Mouse (Mus musculus): ENCODE measurements around the gene Ankrd33b.

Gene Ankrd33b

GRCm38 (mm10) chr15:31258693-31259439, 108.7 kb downstream of the Ankrd33b start:
- DNase-seq, result no peak

GRCm38 (mm10) chr15:31258029-31258692, 109.4 kb downstream of the Ankrd33b start:
- no peak for DNase-seq

GRCm38 (mm10) chr15:31257329-31257728, 110.2 kb downstream of the Ankrd33b start:
- DNase-seq, result no peak

GRCm38 (mm10) chr15:31255762-31256161, 111.8 kb downstream of the Ankrd33b start:
- DNase-seq, result no peak

- peak; percentile 9 for DNase-seq
Measured at GRCm38 (mm10) chr15:31254939-31255535, 112.5 kb downstream of the Ankrd33b start.

GRCm38 (mm10) chr15:31253963-31254362, 113.6 kb downstream of the Ankrd33b start:
- DNase-seq, result peak; percentile 79

- no peak for DNase-seq
Measured at GRCm38 (mm10) chr15:31253380-31253779, 114.1 kb downstream of the Ankrd33b start.

- DNase-seq, result no peak
Measured at GRCm38 (mm10) chr15:31252590-31253311, 114.8 kb downstream of the Ankrd33b start.

- DNase-seq, result peak; percentile 15
Measured at GRCm38 (mm10) chr15:31251189-31251588, 116.3 kb downstream of the Ankrd33b start.

- DNase-seq, result no peak
Measured at GRCm38 (mm10) chr15:31250676-31251075, 116.8 kb downstream of the Ankrd33b start.

GRCm38 (mm10) chr15:31250027-31250426, 117.5 kb downstream of the Ankrd33b start:
- no peak for DNase-seq

GRCm38 (mm10) chr15:31248882-31249281, 118.6 kb downstream of the Ankrd33b start:
- no peak for DNase-seq

GRCm38 (mm10) chr15:31247035-31247434, 120.5 kb downstream of the Ankrd33b start:
- DNase-seq, result no peak

GRCm38 (mm10) chr15:31245934-31246333, 121.6 kb downstream of the Ankrd33b start:
- DNase-seq, result no peak

GRCm38 (mm10) chr15:31244696-31245445, 122.7 kb downstream of the Ankrd33b start:
- DNase-seq, result no peak

- no peak for DNase-seq
Measured at GRCm38 (mm10) chr15:31243260-31243659, 124.3 kb downstream of the Ankrd33b start.

Data from kidney, adult 11 months (tissue).